Mouse (Mus musculus) G1E-ER4 (cell line): ENCODE measurements around the gene Zfp819. TPM values are rescaled to one million over a fixed set of nuclear protein-coding genes. Genes with fewer than 3 reads are reported as not detected.

Source experiments
- GATA1 ChIP-seq: IDR thresholded peaks from one replicate; pipeline ENCODE4 v1.8.0; 2012; ENCODE audit warnings: low read length, inconsistent platforms
- polyA plus RNA-seq: library from polyadenylated mRNA; stranded (reverse); fragments of >175 nt; gene quantifications from 2 replicates; pipeline ENCODE4 v1.2.3, GENCODE M21; 2012

The Zfp819 gene
- not detected in 2 replicates for polyA plus RNA-seq

GRCm38 (mm10) chr7:43606896-43607742, at the start of gene Zfp819:
Gene Zfp819 (plus strand): TSS chr7:43607169.
- TF ChIP-seq GATA1, result no peak

- no peak for TF ChIP-seq GATA1
Measured at GRCm38 (mm10) chr7:43562006-43562633, 44.8 kb upstream of the Zfp819 start, which contains the start of gene Zfp658. Gene Zfp658 (plus strand): TSS chr7:43562256.

DNA sequence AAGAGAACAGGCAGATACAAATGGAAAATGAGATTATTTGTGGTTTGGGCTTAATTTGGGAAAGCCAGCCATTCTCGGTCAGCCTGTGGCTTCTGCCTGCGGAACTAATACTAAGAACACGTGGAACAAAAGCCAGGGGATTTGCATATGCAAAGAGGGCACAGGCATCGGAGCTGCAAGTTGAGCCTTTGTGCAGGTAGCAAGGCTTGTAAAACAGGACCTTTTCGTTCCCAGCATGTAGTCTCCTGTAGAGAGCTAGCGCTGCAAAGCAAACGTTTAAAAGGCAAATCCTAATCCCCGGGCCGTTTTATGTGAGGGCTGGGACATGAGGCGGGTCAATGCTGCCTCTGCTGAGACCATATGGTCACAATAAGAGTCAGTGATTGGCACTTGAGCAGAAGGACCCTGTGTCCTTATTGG, 44.3 kb upstream of the Zfp819 start:
- no peak for TF ChIP-seq GATA1

- TF ChIP-seq GATA1, result no peak
Measured at GRCm38 (mm10) chr7:43563300-43563699, 43.7 kb upstream of the Zfp819 start.

- no peak for TF ChIP-seq GATA1
Measured at GRCm38 (mm10) chr7:43571216-43571615, 35.8 kb upstream of the Zfp819 start.

DNA sequence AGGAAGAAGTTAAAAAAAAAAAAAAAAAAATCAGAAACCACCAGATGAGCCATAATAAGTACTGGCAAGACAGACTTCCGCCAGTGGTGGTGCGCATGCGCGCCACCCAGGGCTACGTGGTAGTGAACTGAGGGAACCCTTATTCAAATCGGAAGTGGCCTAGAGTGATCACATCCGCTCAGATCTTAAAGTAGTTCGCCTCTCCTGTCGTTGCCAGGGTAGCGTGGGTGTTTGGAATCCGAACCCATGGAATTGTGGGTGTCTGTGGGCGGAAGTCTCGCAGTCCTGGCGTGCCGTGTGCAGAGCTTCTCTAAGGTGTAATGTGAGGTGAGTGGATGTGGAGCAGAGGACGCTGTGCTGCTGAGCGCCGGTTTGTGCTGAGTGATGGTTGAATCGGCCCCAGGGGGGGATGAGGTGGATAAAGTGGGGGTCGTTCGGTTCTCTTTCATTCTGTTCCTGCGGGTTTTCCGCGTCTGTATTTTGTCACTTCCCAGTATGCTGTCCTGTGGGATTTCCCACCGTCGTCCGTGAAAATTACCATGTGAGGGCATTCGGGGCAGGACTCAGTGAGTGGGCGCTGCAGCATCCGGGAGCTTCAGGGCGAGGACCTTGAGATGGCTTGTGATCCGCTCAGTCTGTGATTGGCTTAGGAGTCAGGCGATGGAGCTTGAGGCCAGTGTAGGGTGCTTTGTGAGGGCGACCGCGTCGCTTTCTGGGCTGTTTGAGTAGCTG, 27.4 kb upstream of the Zfp819 start, which contains the start of gene Zfp719:
Gene Zfp719 (plus strand): TSS at position 171 of the 732 bp plus-strand sequence.
- TF ChIP-seq GATA1, result no peak

GRCm38 (mm10) chr7:43580526-43580925, 26.4 kb upstream of the Zfp819 start:
- TF ChIP-seq GATA1, result no peak

DNA sequence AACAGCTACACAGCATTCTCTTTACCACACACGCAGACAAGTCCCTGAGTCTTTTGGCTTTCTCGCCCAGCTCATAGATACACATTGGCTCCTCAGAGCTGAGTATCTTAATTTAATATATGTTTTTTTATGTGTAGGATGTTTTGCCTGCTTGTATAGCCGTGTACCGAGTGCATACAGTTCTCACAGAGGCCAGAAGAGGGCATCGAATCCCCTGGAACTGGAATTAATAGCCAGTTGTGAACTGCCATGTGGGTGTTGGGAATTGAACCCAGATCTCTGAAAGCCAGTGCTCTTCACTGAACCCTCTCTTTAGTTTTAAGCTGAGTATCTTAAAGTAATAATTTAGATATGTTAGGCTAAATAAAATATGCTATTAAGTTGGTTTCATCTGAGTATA, 22.2 kb upstream of the Zfp819 start:
- TF ChIP-seq GATA1, result no peak

DNA sequence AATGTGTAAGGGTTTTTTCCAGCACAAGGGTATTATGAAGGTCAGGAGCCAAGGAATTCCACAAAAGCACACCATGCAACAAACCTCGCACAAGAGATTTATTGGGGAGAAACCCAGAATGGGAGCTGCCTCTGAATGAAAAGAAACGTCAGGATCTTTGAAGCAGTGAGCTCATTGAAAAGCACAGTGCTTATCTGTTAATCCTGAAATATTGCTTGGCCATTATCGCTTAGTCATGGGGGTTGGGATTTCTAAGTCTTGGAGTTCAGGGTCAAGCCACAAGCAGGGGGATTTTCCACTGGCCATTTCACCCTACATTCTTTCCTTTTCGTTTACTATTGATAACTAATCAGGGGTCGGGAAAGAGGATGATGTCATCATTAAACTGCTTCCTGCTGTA, 5.1 kb upstream of the Zfp819 start:
- no peak for TF ChIP-seq GATA1

GRCm38 (mm10) chr7:43607743-43608287, 846 bp downstream of the Zfp819 start:
- TF ChIP-seq GATA1, result no peak

DNA sequence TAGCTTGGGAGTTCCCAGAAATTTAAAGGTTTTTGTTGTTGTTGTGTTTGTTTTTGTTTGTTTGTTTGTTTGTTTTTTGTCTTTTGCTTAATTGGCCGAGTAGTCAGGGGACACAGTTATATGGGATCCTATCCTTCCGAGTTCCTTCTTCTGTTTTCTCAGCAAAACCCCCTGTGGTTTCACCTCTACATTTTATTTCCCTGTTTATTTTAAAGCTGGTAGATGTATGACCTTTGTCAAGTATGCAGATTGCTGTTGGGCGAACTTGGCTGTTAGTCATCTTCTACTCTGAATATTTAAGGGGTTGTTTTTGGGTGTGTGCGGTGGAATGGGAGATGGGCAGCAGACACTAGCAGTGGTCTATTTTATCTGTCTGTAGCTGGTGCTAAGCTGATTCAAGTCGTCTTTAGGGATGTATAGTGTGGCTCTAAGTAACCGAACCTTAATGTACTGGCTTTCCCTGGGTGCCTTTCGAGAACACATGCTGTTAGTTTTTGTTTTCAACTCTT, 1.4 kb downstream of the Zfp819 start:
- no peak for TF ChIP-seq GATA1

GRCm38 (mm10) chr7:43613816-43614551, 7.0 kb downstream of the Zfp819 start:
- TF ChIP-seq GATA1, result no peak

- no peak for TF ChIP-seq GATA1
Measured at GRCm38 (mm10) chr7:43622927-43623326, 16.0 kb downstream of the Zfp819 start.

DNA sequence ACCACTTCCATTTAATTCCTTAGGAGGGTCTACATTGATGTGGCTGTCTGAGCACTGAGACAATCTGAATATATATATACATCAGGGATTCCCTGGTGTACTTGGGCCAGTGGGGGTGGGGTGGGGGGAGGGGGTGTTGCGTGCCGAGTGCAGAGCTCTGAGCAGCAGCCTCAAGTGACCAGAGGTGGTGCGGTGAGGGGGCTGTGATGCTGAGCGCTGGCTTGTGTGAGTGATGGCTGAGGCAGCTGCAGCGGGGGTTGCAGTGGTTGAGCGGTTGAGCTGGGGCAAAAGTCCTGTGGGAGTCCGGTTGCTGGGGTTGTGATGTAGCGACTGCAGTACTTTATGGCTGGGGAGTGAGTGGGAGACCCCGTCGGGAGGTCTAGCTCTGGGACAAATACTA, 16.9 kb downstream of the Zfp819 start:
- no peak for TF ChIP-seq GATA1

DNA sequence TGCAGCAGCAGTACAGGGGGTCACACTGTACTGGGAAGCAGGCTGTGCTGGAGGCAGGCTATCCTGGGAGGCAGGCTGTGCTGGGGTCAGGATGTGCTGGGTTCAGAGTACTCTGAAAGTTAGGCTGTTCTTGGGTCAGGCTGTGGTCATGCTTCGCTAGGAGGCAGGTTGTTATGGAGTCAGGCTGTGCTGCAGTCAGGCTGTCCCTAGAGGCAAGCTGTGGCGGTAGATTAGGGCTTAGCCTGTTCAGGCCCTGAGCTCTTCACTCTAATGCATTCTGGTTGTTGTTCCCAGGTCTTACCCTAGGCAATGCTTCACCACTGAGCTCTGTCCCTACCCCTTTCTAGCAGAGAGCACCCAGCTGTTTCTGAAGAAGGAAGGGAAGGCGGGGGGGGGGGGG, 18.1 kb downstream of the Zfp819 start:
- TF ChIP-seq GATA1, result no peak
